ENCODE assay signal across 8 mouse cellular contexts in genomic region chr11:16260764-16261578, GRCm38 (mm10). TPM values are rescaled to one million over a fixed set of nuclear protein-coding genes. Genes with fewer than 3 reads are reported as not detected.
DNase-seq lines count a peak whose midpoint lies in the region; ATAC-seq lines count a peak whose summit lies in the region.

No protein-coding gene starts in this region.

- H3K4me3 ChIP-seq in embryonic facial prominence, embryonic 15.5 days (replicated peaks), result peak overlapping the region; percentile 42
- H3K4me3 ChIP-seq in heart, embryonic 15.5 days, result peak overlapping the region; percentile 49
- peak overlapping the region; percentile 39 for H3K4me3 ChIP-seq in liver, embryonic 11.5 days (ENCODE audit: low read depth, low read length)
- peak overlapping the region; percentile 41 for H3K4me3 ChIP-seq in neural tube, embryonic 12.5 days

- under 1% methylated on average over 40 of the region's 40 CpGs for WGBS in embryonic facial prominence, embryonic 15.5 days
- WGBS in heart, embryonic 15.5 days, result 1% methylated on average over 40 of the region's 40 CpGs
- 1% methylated on average over 40 of the region's 40 CpGs for WGBS in liver, embryonic 11.5 days
- WGBS in neural tube, embryonic 12.5 days, result under 1% methylated on average over 40 of the region's 40 CpGs

- H3K36me3 ChIP-seq in embryonic facial prominence, embryonic 15.5 days, result no peaks in the 10 kb centered on the region
- no peaks in the 10 kb centered on the region for H3K36me3 ChIP-seq in heart, embryonic 15.5 days
- no peaks in the 10 kb centered on the region for H3K36me3 ChIP-seq in liver, embryonic 11.5 days (ENCODE audit: control insufficient read depth, insufficient read depth, low read length)
- H3K36me3 ChIP-seq in neural tube, embryonic 12.5 days, result no peaks in the 10 kb centered on the region

- ATAC-seq in embryonic facial prominence, embryonic 15.5 days (ENCODE audit: insufficient number of reproducible peaks, low FRiP score, low TSS enrichment, low read depth), result peak; percentile 63; the same call in 1 of the 2 replicates
- ATAC-seq in heart, embryonic 15.5 days (replicated peaks; ENCODE audit: insufficient number of reproducible peaks, insufficient read depth, low FRiP score, low read depth), result 0 out of 2 replicates have a peak, but pooled peaks have one; percentile 14
- peak; percentile 76 for ATAC-seq in liver, embryonic 11.5 days (replicated peaks; ENCODE audit: low FRiP score)
- ATAC-seq in neural tube, embryonic 12.5 days (ENCODE audit: low FRiP score, low read depth), result peak; percentile 78

- H3K4me2 ChIP-seq in embryonic facial prominence, embryonic 15.5 days (replicated peaks), result peak overlapping the region; percentile 71
- H3K4me2 ChIP-seq in heart, embryonic 15.5 days, result peak overlapping the region; percentile 81
- H3K4me2 ChIP-seq in liver, embryonic 11.5 days, result peak overlapping the region; percentile 65
- H3K4me2 ChIP-seq in neural tube, embryonic 12.5 days (replicated peaks), result peak overlapping the region; percentile 84

- peak; percentile 45 for DNase-seq in urinary bladder, postnatal 14 days (ENCODE audit: low spot score)
- no peak for DNase-seq in urinary bladder, postnatal 10 days (ENCODE audit: low spot score)
- DNase-seq in kidney, postnatal 14 days, result peak; percentile 71
- peak; percentile 62 for DNase-seq in liver, embryonic 11.5 days (ENCODE audit: low spot score)
- peak; percentile 37 for DNase-seq in urinary bladder, postnatal 25 days (ENCODE audit: low spot score)

- H3K9me3 ChIP-seq in embryonic facial prominence, embryonic 15.5 days (replicated peaks), result no peaks in the 10 kb centered on the region
- H3K9me3 ChIP-seq in heart, embryonic 15.5 days (replicated peaks), result no peaks in the 10 kb centered on the region
- H3K9me3 ChIP-seq in liver, embryonic 11.5 days (ENCODE audit: control insufficient read depth, low read length), result no peaks in the 10 kb centered on the region
- H3K9me3 ChIP-seq in neural tube, embryonic 12.5 days, result no peaks in the 10 kb centered on the region

- peaks cover 10% of the 10 kb centered on the region for H3K4me1 ChIP-seq in embryonic facial prominence, embryonic 15.5 days
- peaks cover 14% of the 10 kb centered on the region for H3K4me1 ChIP-seq in heart, embryonic 15.5 days (replicated peaks)
- no peaks in the 10 kb centered on the region for H3K4me1 ChIP-seq in liver, embryonic 11.5 days (replicated peaks; ENCODE audit: control insufficient read depth, insufficient read depth, low read length)
- H3K4me1 ChIP-seq in neural tube, embryonic 12.5 days, result 0 out of 2 replicates have a peak, but pooled peaks cover 7% of the 10 kb centered on the region

- H3K27ac ChIP-seq in embryonic facial prominence, embryonic 15.5 days (replicated peaks), result no peak overlapping the region
- H3K27ac ChIP-seq in heart, embryonic 15.5 days, result no peak overlapping the region
- no peak overlapping the region for H3K27ac ChIP-seq in liver, embryonic 11.5 days (ENCODE audit: low read depth, low read length)
- no peak overlapping the region for H3K27ac ChIP-seq in neural tube, embryonic 12.5 days

- H3K27me3 ChIP-seq in embryonic facial prominence, embryonic 15.5 days, result peaks cover 35% of the 10 kb centered on the region
- peaks cover 44% of the 10 kb centered on the region for H3K27me3 ChIP-seq in heart, embryonic 15.5 days
- H3K27me3 ChIP-seq in liver, embryonic 11.5 days (replicated peaks; ENCODE audit: control insufficient read depth, insufficient read depth, low read length), result peaks cover 43% of the 10 kb centered on the region
- H3K27me3 ChIP-seq in neural tube, embryonic 12.5 days (replicated peaks), result peaks cover 37% of the 10 kb centered on the region

- peak overlapping the region; percentile 23; the same call in 1 of the 2 replicates for H3K9ac ChIP-seq in embryonic facial prominence, embryonic 15.5 days
- peak overlapping the region; percentile 33; the same call in 1 of the 2 replicates for H3K9ac ChIP-seq in heart, embryonic 15.5 days
- H3K9ac ChIP-seq in liver, embryonic 11.5 days (ENCODE audit: low read depth, low read length), result no peak overlapping the region
- peak overlapping the region; percentile 48; the same call in 1 of the 2 replicates for H3K9ac ChIP-seq in neural tube, embryonic 12.5 days

RNA-seq across cellular contexts. Expression of gene Vstm2a, which starts 3.4 kb away (rescaled TPM):
- 7.0 and 8.6 TPM in 2 replicates for polyA plus RNA-seq in embryonic facial prominence, embryonic 15.5 days (2015; fragmentation: Nextera tagmentation; extraction: Ambion mirVana)
- 0.09 and 0.37 TPM in 2 replicates for polyA plus RNA-seq in heart, embryonic 15.5 days (2015; fragmentation: Nextera tagmentation; extraction: Ambion mirVana)
- 0.78 and 1.0 TPM in 2 replicates for polyA plus RNA-seq in liver, embryonic 11.5 days (2014; fragmentation: Nextera tagmentation; extraction: Ambion mirVana)
- 12.3 and 15.0 TPM in 2 replicates for polyA plus RNA-seq in neural tube, embryonic 12.5 days (2016; fragmentation: Nextera tagmentation; extraction: Ambion mirVana)

Comparison
In these comparisons a context has a peak if more than half of its experiments do, and no peak if none do; other contexts are left out.
1. ATAC-seq: peak in every context shown above with its lines; median percentile 78 in neural tube, embryonic 12.5 days; 76 in liver, embryonic 11.5 days; 63 in embryonic facial prominence, embryonic 15.5 days; 14 in heart, embryonic 15.5 days.